Mouse (Mus musculus) heart, adult 10 weeks (tissue): ENCODE results near the gene 4933402N22Rik. TPM values are rescaled to one million over a fixed set of nuclear protein-coding genes. Genes with fewer than 3 reads are reported as not detected.

Experiments
- polyA plus RNA-seq: library from polyadenylated mRNA; stranded (reverse); fragments of 350-450 nt; fragmentation: Illumina TruSeq; extraction: RNeasy Lipid Tissue Mini Kit (QIAGEN cat#74804); gene quantifications from one replicate; pipeline ENCODE4 v1.2.3, GENCODE M21; 2014; ENCODE audit warnings: low read depth, low replicate concordance

The 4933402N22Rik gene
- not detected for polyA plus RNA-seq

DNA sequence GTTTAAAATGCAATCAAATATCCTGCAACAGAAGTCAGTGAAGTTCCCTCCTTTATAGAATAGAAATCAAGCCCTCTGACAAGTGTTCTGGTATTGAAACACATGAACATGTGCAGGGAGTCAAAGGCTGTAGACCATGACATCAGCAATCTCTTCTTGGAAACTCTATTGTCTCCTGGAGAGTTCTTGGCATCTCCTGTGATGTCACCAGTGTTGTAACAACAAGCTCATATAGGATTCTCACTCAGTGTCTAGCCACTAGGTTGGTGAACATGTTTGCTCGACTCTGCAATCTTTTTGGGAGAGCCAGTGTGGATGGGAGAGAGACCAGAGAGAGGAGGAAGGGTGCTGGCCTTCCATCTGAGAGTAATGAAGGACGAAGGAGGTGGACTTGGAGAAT is at the start of gene 4933402N22Rik:
Gene 4933402N22Rik (plus strand): TSS at position 301 of the 400 bp plus-strand sequence.

Other genes with a start within 250 kb of the 4933402N22Rik start
- gene Gm8922, start 236.1 kb upstream of the 4933402N22Rik start, polyA plus RNA-seq, result not detected
- not detected for gene Gm8926, start 147.5 kb upstream of the 4933402N22Rik start, polyA plus RNA-seq
- gene Gm6465, start 72.5 kb upstream of the 4933402N22Rik start, polyA plus RNA-seq, result not detected